In genomic region chr7:79068231-79068630, GRCm38 (mm10) we compare ENCODE assay signal across 14 mouse cellular contexts. TPM values are rescaled to one million over a fixed set of nuclear protein-coding genes. Genes with fewer than 3 reads are reported as not detected.
"Had no signal": no experiment of that assay in that cellular context is flagged by ENCODE, and none has a peak within 500 bp of the region (broad histone marks: within the 10 kb centered on the region; RNA-seq: fewer than 3 reads in every experiment).

No protein-coding gene starts in this region.

- H3K4me3 ChIP-seq: limb, embryonic 12.5 days; liver, embryonic 13.5 days; lung, embryonic 15.5 days; midbrain, embryonic 12.5 days; neural tube, embryonic 13.5 days had no signal

- DNase-seq: kidney, postnatal 36 days; layer of hippocampus, adult 9-11 months; liver; liver, embryonic 13.5 days; liver, postnatal 0 days; right cerebral cortex, postnatal 25 days; thymus, postnatal 36 days had no signal

- H3K27ac ChIP-seq: limb, embryonic 12.5 days; liver, embryonic 13.5 days; lung, embryonic 15.5 days; midbrain, embryonic 12.5 days; neural tube, embryonic 13.5 days had no signal

- H3K9ac ChIP-seq: limb, embryonic 12.5 days; liver, embryonic 13.5 days; liver, postnatal 0 days; lung, embryonic 15.5 days; midbrain, embryonic 12.5 days; neural tube, embryonic 13.5 days had no signal

- H3K9me3 ChIP-seq: limb, embryonic 12.5 days; liver, embryonic 13.5 days; lung, embryonic 15.5 days; midbrain, embryonic 12.5 days; neural tube, embryonic 13.5 days had no signal

- H3K27me3 ChIP-seq: limb, embryonic 12.5 days; liver, embryonic 13.5 days; lung, embryonic 15.5 days; midbrain, embryonic 12.5 days; neural tube, embryonic 13.5 days had no signal

- ATAC-seq: liver, postnatal 0 days; midbrain, embryonic 16.5 days had no signal

- H3K4me1 ChIP-seq: limb, embryonic 12.5 days; liver, embryonic 13.5 days; lung, embryonic 15.5 days; midbrain, embryonic 12.5 days; neural tube, embryonic 13.5 days had no signal

- H3K4me2 ChIP-seq: limb, embryonic 12.5 days; liver, embryonic 13.5 days; lung, embryonic 15.5 days; midbrain, embryonic 12.5 days; neural tube, embryonic 13.5 days had no signal

- H3K36me3 ChIP-seq: limb, embryonic 12.5 days; liver, embryonic 13.5 days; lung, embryonic 15.5 days; midbrain, embryonic 12.5 days; neural tube, embryonic 13.5 days had no signal

RNA-seq across cellular contexts. Expression of gene Acan, which starts 14.9 kb away (rescaled TPM):
- total RNA-seq: megakaryocyte-erythroid progenitor cell, adult 5-6 weeks had no signal
- polyA plus RNA-seq: liver, postnatal 0 days; small intestine, adult 2 months had no signal
